Mouse (Mus musculus): ENCODE results near the gene Pex13. TPM values are rescaled to one million over a fixed set of nuclear protein-coding genes. Genes with fewer than 3 reads are reported as not detected.

Pex13 gene
- 33.8 TPM for polyA plus RNA-seq (2015; fragmentation: Illumina TruSeq; extraction: RNeasy Lipid Tissue Mini Kit (QIAGEN cat#74804); ENCODE audit: low read depth, low replicate concordance)

GRCm38 (mm10) chr11:23665798-23666501, at the start of gene Pex13:
Gene Pex13 (minus strand): TSS chr11:23665959.

GRCm38 (mm10) chr11:23665311-23665786, 410 bp downstream of the Pex13 start, which contains the start of gene Pus10:
Gene Pus10 (plus strand): TSS chr11:23665674.

GRCm38 (mm10) chr11:23632945-23633878, 32.5 kb downstream of the Pex13 start, which contains the start of gene 0610010F05Rik:
Gene 0610010F05Rik (minus strand): TSS chr11:23633639.

Other genes with a start within 250 kb of the Pex13 start
- 33.6 TPM for gene Ahsa2, start 167.9 kb downstream of the Pex13 start, polyA plus RNA-seq (2015; fragmentation: Illumina TruSeq; extraction: RNeasy Lipid Tissue Mini Kit (QIAGEN cat#74804); ENCODE audit: low read depth, low replicate concordance)
- not detected for gene 1700093K21Rik, start 144.8 kb downstream of the Pex13 start, polyA plus RNA-seq (2015; fragmentation: Illumina TruSeq; extraction: RNeasy Lipid Tissue Mini Kit (QIAGEN cat#74804); ENCODE audit: low read depth, low replicate concordance)
- gene 0610010F05Rik, start 32.3 kb downstream of the Pex13 start, polyA plus RNA-seq (2015; fragmentation: Illumina TruSeq; extraction: RNeasy Lipid Tissue Mini Kit (QIAGEN cat#74804); ENCODE audit: low read depth, low replicate concordance), result 33.4 TPM
- 8.5 TPM for gene Pus10, start 285 bp downstream of the Pex13 start, polyA plus RNA-seq (2015; fragmentation: Illumina TruSeq; extraction: RNeasy Lipid Tissue Mini Kit (QIAGEN cat#74804); ENCODE audit: low read depth, low replicate concordance)
- gene Rel, start 105.0 kb upstream of the Pex13 start, polyA plus RNA-seq (2015; fragmentation: Illumina TruSeq; extraction: RNeasy Lipid Tissue Mini Kit (QIAGEN cat#74804); ENCODE audit: low read depth, low replicate concordance), result 2.4 TPM
- 18.3 TPM for gene Papolg, start 229.3 kb upstream of the Pex13 start, polyA plus RNA-seq (2015; fragmentation: Illumina TruSeq; extraction: RNeasy Lipid Tissue Mini Kit (QIAGEN cat#74804); ENCODE audit: low read depth, low replicate concordance)